Mouse (Mus musculus): ENCODE results near the gene Fhl3. TPM values are rescaled to one million over a fixed set of nuclear protein-coding genes. Genes with fewer than 3 reads are reported as not detected.

The Fhl3 gene
- polyA plus RNA-seq, 1 experiment: 5.8 TPM

DNA sequence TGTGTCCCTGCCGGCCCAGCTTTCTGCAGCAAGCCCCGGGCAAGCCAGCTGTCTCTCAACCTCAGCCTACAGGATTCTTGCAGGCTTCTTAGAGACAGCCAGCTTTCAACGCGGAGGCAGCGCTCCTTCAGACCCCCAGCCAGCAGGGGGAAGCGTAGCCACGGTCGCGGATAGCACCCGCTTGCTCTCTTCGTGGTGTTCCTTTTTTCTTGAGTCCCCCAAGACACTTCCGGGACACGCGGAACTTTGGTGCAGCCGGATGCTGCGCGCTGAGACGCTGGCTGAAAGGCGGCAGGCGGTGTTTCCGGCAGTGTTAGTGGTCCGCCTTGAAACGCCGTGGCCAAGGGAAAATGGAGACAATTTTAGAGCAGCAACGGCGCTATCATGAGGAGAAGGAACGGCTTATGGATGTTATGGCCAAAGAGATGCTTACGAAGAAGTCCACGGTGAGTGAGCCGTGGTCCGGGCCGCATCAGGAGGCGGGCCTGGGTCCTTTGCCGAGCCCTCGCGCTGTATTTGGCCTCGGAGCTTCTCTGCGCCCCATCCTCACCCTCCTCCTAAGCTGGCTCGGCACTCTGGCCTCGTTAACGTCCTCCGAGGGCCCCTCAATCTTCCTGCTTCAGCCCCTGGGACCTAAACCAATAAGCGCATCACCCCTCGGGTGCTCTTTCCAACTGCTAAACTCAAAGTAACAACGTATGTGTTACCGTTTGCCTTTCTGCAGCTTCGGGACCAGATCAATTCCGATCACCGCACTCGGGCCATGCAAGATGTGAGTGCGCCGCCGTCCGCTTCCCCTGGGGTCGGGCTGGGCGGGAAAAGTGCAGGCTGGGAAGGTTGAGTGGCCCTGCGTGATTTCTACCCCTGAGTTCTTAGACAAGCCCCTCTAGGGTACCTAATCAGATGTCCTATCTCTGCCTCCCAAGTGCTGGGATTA is 14.3 kb downstream of the Fhl3 start, which contains the start of gene Sf3a3:
Gene Sf3a3 (plus strand): TSS at position 232 of the 937 bp plus-strand sequence.
- DNase-seq (ENCODE audit: low read depth): peak; percentile 99
- peak; percentile 89 for TF ChIP-seq CTCF (IDR thresholded peaks at IDR 0.05; ENCODE audit: borderline replicate concordance, extremely low read depth, insufficient read depth, insufficient read length)
- no peak for TF ChIP-seq POLR2A (IDR thresholded peaks at IDR 0.05; ENCODE audit: borderline replicate concordance, extremely low read depth, insufficient read depth, insufficient read length, poor library complexity, severe bottlenecking)

DNA sequence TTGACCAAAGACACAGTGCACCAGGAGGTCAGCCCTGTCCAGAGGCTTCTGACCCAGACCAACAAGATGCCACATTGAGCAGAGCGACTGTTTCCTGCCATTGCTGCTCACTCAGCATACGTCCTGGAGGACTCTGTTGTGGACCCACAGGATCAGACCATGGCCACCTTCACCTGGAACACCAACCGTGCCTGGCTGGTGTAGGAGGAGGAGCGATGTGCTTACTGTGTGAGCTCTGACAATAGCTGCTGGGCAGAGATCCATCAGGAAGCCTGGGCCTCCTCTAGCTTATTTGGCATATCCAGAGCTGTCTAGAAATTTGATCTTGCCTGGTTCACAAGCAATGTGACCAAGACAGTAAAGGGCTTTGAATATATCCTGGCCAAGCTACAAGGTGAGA is 18.6 kb downstream of the Fhl3 start:
- no peak for TF ChIP-seq CTCF (IDR thresholded peaks at IDR 0.05; ENCODE audit: borderline replicate concordance, extremely low read depth, insufficient read depth, insufficient read length)
- no peak for TF ChIP-seq POLR2A (IDR thresholded peaks at IDR 0.05; ENCODE audit: borderline replicate concordance, extremely low read depth, insufficient read depth, insufficient read length, poor library complexity, severe bottlenecking)
- no peak for DNase-seq (ENCODE audit: low read depth)

DNA sequence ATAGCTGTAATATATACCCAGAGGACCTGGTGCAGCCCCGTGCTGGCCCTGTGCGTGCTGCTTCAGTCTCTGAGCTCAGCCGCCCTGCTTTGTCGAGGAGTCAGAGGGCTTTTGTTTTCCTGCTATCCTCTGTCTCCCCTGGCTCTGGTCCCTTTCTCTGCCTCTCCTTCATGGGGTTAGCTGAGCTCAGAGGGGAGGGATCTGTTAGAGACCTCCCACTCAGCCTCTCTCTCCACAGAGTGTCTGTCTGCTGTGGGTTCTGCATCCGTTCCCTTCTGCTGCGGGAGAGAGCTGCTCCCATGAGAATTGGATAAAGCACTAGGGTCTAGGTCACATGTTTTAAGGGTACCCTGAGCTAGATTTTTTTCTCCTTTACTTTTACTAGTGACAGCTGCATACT is 25.6 kb downstream of the Fhl3 start:
- TF ChIP-seq POLR2A (IDR thresholded peaks at IDR 0.05; ENCODE audit: borderline replicate concordance, extremely low read depth, insufficient read depth, insufficient read length, poor library complexity, severe bottlenecking) (no peak), CTCF (IDR thresholded peaks at IDR 0.05; ENCODE audit: borderline replicate concordance, extremely low read depth, insufficient read depth, insufficient read length) (no peak)
- DNase-seq (ENCODE audit: low read depth): no peak

DNA sequence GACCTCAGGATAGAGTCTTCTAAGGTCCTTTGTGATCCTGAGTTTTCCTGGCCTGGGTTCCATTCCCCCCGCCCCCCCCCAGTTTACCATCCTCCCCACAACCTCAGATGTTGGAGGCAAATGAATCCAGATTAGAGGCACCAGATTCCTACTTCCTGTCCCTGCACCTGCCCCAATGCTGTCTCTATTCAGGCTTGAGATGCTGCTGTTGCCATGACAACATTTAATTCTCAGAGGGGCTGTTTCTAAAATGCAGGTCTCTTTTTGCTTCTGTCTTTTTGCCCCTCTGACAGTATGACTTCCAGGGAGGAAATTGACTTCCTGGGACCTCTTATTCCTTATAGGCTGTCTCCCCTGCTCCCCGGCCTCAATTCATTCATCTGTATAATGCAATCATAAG is 36.5 kb downstream of the Fhl3 start:
- TF ChIP-seq POLR2A (IDR thresholded peaks at IDR 0.05; ENCODE audit: borderline replicate concordance, extremely low read depth, insufficient read depth, insufficient read length, poor library complexity, severe bottlenecking) (no peak), CTCF (IDR thresholded peaks at IDR 0.05; ENCODE audit: borderline replicate concordance, extremely low read depth, insufficient read depth, insufficient read length) (no peak)
- peak; percentile 41 for DNase-seq (ENCODE audit: low read depth)

DNA sequence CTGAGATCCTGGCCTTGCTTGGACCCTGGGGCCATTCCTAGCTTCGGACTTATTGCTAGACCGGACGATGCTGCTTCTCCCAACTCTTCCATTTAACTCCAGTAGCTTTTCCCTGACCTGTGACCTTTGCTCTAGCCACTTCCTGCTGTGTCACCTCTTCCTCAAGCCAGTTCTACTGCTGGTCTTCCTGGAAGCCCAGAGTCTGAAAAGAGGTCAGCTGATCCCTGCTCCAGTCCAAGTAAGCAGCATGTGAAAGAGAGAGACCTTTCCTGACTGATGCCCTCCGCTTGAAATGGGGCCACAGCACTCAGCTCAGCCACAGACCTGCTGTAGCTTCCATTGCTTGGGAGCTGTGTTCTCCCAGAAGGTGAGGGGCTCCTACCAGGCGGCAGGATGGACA is 37.0 kb downstream of the Fhl3 start:
- TF ChIP-seq POLR2A (IDR thresholded peaks at IDR 0.05; ENCODE audit: borderline replicate concordance, extremely low read depth, insufficient read depth, insufficient read length, poor library complexity, severe bottlenecking) (no peak), CTCF (IDR thresholded peaks at IDR 0.05; ENCODE audit: borderline replicate concordance, extremely low read depth, insufficient read depth, insufficient read length) (no peak)
- DNase-seq (ENCODE audit: low read depth): no peak

DNA sequence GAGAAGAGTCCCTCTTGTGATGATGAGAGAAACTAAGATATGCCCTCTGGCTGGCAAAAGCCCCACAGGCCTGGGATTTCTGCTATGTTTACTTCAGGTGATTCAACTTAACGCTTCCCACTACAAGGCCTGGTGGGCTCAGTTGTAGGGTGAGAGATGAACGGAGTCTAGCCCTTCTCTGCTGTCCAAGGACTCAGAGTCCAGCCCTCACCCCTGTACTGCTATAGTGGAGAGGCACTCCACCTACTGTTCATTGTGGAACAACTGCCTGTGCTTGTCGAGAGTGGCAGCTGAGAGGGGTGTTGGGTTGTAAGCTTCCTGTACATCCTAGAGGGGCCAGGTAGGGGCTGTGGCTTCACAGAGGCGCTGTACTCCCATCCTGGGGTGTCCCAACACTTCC is 37.5 kb downstream of the Fhl3 start:
- TF ChIP-seq POLR2A (IDR thresholded peaks at IDR 0.05; ENCODE audit: borderline replicate concordance, extremely low read depth, insufficient read depth, insufficient read length, poor library complexity, severe bottlenecking) (no peak), CTCF (IDR thresholded peaks at IDR 0.05; ENCODE audit: borderline replicate concordance, extremely low read depth, insufficient read depth, insufficient read length) (no peak)
- no peak for DNase-seq (ENCODE audit: low read depth)

DNA sequence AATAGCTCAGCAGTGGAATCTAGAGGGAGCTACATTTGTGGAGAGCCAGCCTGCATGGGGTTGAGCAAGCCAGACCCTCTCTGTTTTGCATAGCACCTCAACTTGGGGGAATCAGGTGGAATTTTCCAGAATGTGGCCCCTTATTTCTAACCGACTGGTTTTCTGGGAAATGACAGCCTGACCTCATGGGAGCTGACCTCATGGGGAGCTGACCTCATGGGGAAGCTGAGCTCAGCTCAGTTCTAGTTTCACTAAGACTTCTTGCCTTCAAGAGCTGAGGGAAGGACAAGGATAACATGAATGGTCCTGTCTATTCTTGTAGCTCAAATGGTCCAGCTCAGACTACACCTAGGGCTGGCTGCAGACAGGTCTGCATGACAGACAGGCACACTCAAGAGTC is 38.3 kb downstream of the Fhl3 start:
- no peak for TF ChIP-seq CTCF (IDR thresholded peaks at IDR 0.05; ENCODE audit: borderline replicate concordance, extremely low read depth, insufficient read depth, insufficient read length)
- TF ChIP-seq POLR2A (IDR thresholded peaks at IDR 0.05; ENCODE audit: borderline replicate concordance, extremely low read depth, insufficient read depth, insufficient read length, poor library complexity, severe bottlenecking): no peak
- no peak for DNase-seq (ENCODE audit: low read depth)

DNA sequence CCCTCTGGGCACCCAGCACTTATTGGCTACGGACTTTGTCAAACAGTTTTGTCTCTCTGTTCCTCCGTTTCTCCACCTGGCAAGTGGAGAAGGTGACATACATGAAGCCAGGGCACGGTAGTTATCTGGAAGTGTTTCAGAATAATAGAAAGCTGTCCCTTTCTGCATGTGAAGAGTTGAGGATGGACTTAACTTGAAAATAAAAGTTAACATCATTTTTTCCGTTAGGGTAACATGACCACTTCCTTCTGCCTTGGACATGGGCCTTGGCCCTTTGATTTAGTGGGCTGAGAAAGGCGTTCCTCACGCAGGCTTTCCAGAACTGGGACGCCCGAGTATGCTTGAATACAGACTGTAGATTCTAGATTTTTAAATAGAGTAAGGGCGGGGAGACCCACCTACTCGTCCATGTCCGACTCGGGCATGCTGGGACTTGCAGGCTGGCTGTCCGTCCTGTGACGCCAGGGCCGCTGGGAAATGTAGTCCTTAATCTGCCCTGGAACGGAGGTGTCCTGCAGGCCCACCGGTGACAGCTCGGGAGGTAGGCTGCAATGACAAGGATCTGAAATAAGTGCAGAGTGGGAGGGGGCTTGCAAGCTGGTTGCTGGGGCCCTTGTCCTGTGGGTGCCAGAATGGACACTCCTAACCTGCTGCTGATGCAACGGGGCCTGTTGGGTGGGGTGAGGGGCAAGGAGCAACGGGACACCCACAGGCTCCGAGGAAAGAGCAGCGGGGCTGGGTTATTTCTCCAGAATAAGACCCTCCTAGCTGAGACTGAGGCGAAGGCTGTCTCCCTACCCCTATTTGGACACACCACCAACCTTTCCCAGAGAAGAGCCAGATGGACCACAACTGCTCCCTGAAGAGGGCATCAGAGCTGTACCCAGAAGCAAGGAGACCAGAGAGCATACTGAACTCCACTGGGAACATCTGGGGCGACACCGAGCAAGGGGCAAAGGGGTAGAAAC is 41.2 kb downstream of the Fhl3 start, which contains the start of gene Inpp5b:
Gene Inpp5b (plus strand): TSS at position 475 of the 968 bp plus-strand sequence.
- TF ChIP-seq POLR2A (IDR thresholded peaks at IDR 0.05; ENCODE audit: borderline replicate concordance, extremely low read depth, insufficient read depth, insufficient read length, poor library complexity, severe bottlenecking) (peak; percentile 18; the same call in 1 of the 2 replicates), CTCF (IDR thresholded peaks at IDR 0.05; ENCODE audit: borderline replicate concordance, extremely low read depth, insufficient read depth, insufficient read length) (no peak)
- DNase-seq (ENCODE audit: low read depth): peak; percentile 93

DNA sequence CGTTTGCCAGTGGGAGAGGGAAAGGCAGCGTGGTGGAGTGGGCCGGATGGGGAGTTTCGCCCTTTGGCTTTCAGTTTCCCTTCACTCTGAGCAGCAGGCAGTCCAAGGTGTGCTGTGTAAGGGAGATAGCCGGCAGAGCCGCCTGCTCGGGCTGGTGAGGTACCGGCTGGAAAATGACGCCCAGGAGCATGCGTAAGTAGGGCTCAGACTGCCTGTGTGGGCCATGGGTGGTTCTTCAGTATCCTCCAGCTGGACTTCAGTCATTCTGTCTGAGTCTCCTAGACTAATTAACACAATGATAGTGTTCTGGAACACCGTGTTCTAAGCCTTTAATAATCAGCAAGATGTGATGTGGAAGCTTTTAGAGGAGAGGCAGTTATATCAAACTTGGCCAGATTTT is 42.3 kb downstream of the Fhl3 start:
- DNase-seq (ENCODE audit: low read depth): no peak
- TF ChIP-seq POLR2A (IDR thresholded peaks at IDR 0.05; ENCODE audit: borderline replicate concordance, extremely low read depth, insufficient read depth, insufficient read length, poor library complexity, severe bottlenecking) (no peak), CTCF (IDR thresholded peaks at IDR 0.05; ENCODE audit: borderline replicate concordance, extremely low read depth, insufficient read depth, insufficient read length) (no peak)

DNA sequence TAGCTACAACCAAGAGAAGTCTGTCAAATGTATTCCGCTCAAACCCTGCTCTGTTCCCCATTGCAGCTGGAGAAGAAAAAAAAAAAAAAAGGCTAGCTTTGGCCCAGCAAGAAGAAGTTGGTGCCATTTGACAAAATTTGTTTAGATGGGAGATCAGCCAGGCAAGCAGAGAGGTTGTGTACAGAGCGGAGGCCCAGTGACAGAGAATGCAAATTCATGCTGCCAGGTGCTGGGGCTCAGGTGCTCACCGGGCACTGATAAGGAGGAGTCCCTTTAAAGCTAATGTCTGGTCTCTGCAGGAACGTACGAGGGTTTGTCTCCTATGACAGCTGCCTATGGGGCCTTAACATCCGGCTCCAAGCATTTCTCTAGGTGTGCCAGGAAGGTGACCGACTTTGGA is 46.1 kb downstream of the Fhl3 start:
- no peak for TF ChIP-seq CTCF (IDR thresholded peaks at IDR 0.05; ENCODE audit: borderline replicate concordance, extremely low read depth, insufficient read depth, insufficient read length)
- TF ChIP-seq POLR2A (IDR thresholded peaks at IDR 0.05; ENCODE audit: borderline replicate concordance, extremely low read depth, insufficient read depth, insufficient read length, poor library complexity, severe bottlenecking): no peak
- no peak for DNase-seq (ENCODE audit: low read depth)

DNA sequence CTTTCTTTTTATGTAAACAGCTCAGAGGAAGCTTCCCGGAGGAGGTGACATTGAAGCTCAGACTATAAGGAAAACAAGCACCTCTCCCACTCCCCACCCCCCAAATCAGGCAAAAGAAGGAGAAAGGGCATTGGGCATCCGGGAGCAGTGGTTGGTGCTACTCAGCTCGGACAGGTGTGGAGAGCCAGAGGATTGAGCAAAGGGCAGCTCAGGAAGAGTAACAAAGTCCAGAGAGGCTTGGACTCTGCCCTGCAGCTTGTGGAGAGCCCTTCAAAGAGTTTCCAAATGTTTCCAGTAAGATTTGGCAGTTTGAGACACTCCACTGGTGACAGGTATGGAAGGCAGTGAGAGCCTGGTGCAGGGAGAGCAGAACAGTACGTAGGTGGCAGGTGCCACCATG is 47.4 kb downstream of the Fhl3 start:
- DNase-seq (ENCODE audit: low read depth): no peak
- no peak for TF ChIP-seq POLR2A (IDR thresholded peaks at IDR 0.05; ENCODE audit: borderline replicate concordance, extremely low read depth, insufficient read depth, insufficient read length, poor library complexity, severe bottlenecking)
- no peak for TF ChIP-seq CTCF (IDR thresholded peaks at IDR 0.05; ENCODE audit: borderline replicate concordance, extremely low read depth, insufficient read depth, insufficient read length)

Measured in brain, embryonic 14.5 days (tissue).